Mouse (Mus musculus): Measurements from ENCODE around the gene Clcn1. TPM values are rescaled to one million over a fixed set of nuclear protein-coding genes. Genes with fewer than 3 reads are reported as not detected.

Gene Clcn1
- polyA plus RNA-seq, 1 experiment from 2014 or later = 0.29 TPM

- H3K9me3 ChIP-seq (replicated peaks; ENCODE audit: low read length) = no peaks in the 10 kb centered on the region
- no peaks in the 10 kb centered on the region for H3K27me3 ChIP-seq (ENCODE audit: insufficient read depth, low read length)
- no peak overlapping the region for H3K4me2 ChIP-seq (ENCODE audit: low read length)
- H3K4me3 ChIP-seq (replicated peaks; ENCODE audit: low read depth, low read length) = no peak overlapping the region
- H3K27ac ChIP-seq = no peak overlapping the region
- no peak for DNase-seq (ENCODE audit: low spot score)
- H3K9ac ChIP-seq (ENCODE audit: low read depth, low read length) = no peak overlapping the region
- WGBS = 90% methylated on average over 4 of the region's 4 CpGs
- TF ChIP-seq CTCF (IDR thresholded peaks at IDR 0.05; ENCODE audit: low read depth) = no peak
- no peaks in the 10 kb centered on the region for H3K36me3 ChIP-seq (ENCODE audit: insufficient read depth, low read length)
- no peaks in the 10 kb centered on the region for H3K4me1 ChIP-seq (replicated peaks; ENCODE audit: insufficient read depth, low read length)
- no peak for ATAC-seq (replicated peaks; ENCODE audit: low FRiP score, low read depth)
Observed at GRCm38 (mm10) chr6:42251791-42252190, 34.7 kb upstream of the Clcn1 start.

GRCm38 (mm10) chr6:42253103-42253502 is 33.4 kb upstream of the Clcn1 start:
- Histone ChIP-seq H3K4me2 (ENCODE audit: low read length) (no peak overlapping the region), H3K9me3 (replicated peaks; ENCODE audit: low read length) (no peaks in the 10 kb centered on the region), H3K4me3 (replicated peaks; ENCODE audit: low read depth, low read length) (no peak overlapping the region), H3K9ac (ENCODE audit: low read depth, low read length) (no peak overlapping the region), H3K27ac (no peak overlapping the region), H3K27me3 (ENCODE audit: insufficient read depth, low read length) (no peaks in the 10 kb centered on the region), H3K4me1 (replicated peaks; ENCODE audit: insufficient read depth, low read length) (no peaks in the 10 kb centered on the region), H3K36me3 (ENCODE audit: insufficient read depth, low read length) (no peaks in the 10 kb centered on the region)
- TF ChIP-seq CTCF (IDR thresholded peaks at IDR 0.05; ENCODE audit: low read depth) = no peak
- 79% methylated on average over 2 of the region's 2 CpGs for WGBS
- no peak for ATAC-seq (replicated peaks; ENCODE audit: low FRiP score, low read depth)
- no peak for DNase-seq (ENCODE audit: low spot score)

GRCm38 (mm10) chr6:42257303-42257863 is 29.1 kb upstream of the Clcn1 start:
- H3K27me3 ChIP-seq (ENCODE audit: insufficient read depth, low read length) = no peaks in the 10 kb centered on the region
- DNase-seq (ENCODE audit: low spot score) (peak; percentile 70), ATAC-seq (replicated peaks; ENCODE audit: low FRiP score, low read depth) (0 out of 2 replicates have a peak, but pooled peaks have one; percentile 43)
- peak; percentile 75 for TF ChIP-seq CTCF (IDR thresholded peaks at IDR 0.05; ENCODE audit: low read depth)
- H3K4me1 ChIP-seq (replicated peaks; ENCODE audit: insufficient read depth, low read length) = no peaks in the 10 kb centered on the region
- H3K36me3 ChIP-seq (ENCODE audit: insufficient read depth, low read length) = no peaks in the 10 kb centered on the region
- H3K4me3 ChIP-seq (replicated peaks; ENCODE audit: low read depth, low read length) = no peak overlapping the region
- WGBS = 16% methylated on average over 11 of the region's 11 CpGs
- no peak overlapping the region for H3K9ac ChIP-seq (ENCODE audit: low read depth, low read length)
- H3K27ac ChIP-seq = no peak overlapping the region
- H3K4me2 ChIP-seq (ENCODE audit: low read length) = no peak overlapping the region
- no peaks in the 10 kb centered on the region for H3K9me3 ChIP-seq (replicated peaks; ENCODE audit: low read length)

GRCm38 (mm10) chr6:42260430-42260829 is 26.1 kb upstream of the Clcn1 start:
- Histone ChIP-seq H3K4me2 (ENCODE audit: low read length) (no peak overlapping the region), H3K27ac (no peak overlapping the region), H3K9ac (ENCODE audit: low read depth, low read length) (no peak overlapping the region), H3K36me3 (ENCODE audit: insufficient read depth, low read length) (no peaks in the 10 kb centered on the region), H3K4me1 (replicated peaks; ENCODE audit: insufficient read depth, low read length) (no peaks in the 10 kb centered on the region), H3K9me3 (replicated peaks; ENCODE audit: low read length) (no peaks in the 10 kb centered on the region), H3K27me3 (ENCODE audit: insufficient read depth, low read length) (no peaks in the 10 kb centered on the region), H3K4me3 (replicated peaks; ENCODE audit: low read depth, low read length) (no peak overlapping the region)
- DNase-seq (ENCODE audit: low spot score) = no peak
- TF ChIP-seq CTCF (IDR thresholded peaks at IDR 0.05; ENCODE audit: low read depth) = no peak
- 50% methylated on average over 6 of the region's 6 CpGs for WGBS
- ATAC-seq (replicated peaks; ENCODE audit: low FRiP score, low read depth) = no peak

GRCm38 (mm10) chr6:42261524-42262170 is 24.8 kb upstream of the Clcn1 start, which contains the start of gene Tmem139:
TSS of gene Tmem139 (plus strand) at chr6:42261970.
- H3K9me3 ChIP-seq (replicated peaks; ENCODE audit: low read length) = no peaks in the 10 kb centered on the region
- H3K36me3 ChIP-seq (ENCODE audit: insufficient read depth, low read length) = no peaks in the 10 kb centered on the region
- H3K27me3 ChIP-seq (ENCODE audit: insufficient read depth, low read length) = no peaks in the 10 kb centered on the region
- H3K9ac ChIP-seq (ENCODE audit: low read depth, low read length) = peak within 1 kb of the TSS; percentile 42; the same call in 1 of the 2 replicates
- peak within 1 kb of the TSS; percentile 62 for H3K27ac ChIP-seq
- WGBS = 16% methylated on average over 20 of the region's 20 CpGs
- H3K4me1 ChIP-seq (replicated peaks; ENCODE audit: insufficient read depth, low read length) = 0 out of 2 replicates have a peak, but pooled peaks cover 3% of the 10 kb centered on the region
- peak within 1 kb of the TSS; percentile 29 for H3K4me3 ChIP-seq (replicated peaks; ENCODE audit: low read depth, low read length)
- TF ChIP-seq CTCF (IDR thresholded peaks at IDR 0.05; ENCODE audit: low read depth) = no peak
- DNase-seq (ENCODE audit: low spot score) (peak; percentile 36), ATAC-seq (replicated peaks; ENCODE audit: low FRiP score, low read depth) (no peak)
- peak within 1 kb of the TSS; percentile 56 for H3K4me2 ChIP-seq (ENCODE audit: low read length)

GRCm38 (mm10) chr6:42264626-42265312 is 21.7 kb upstream of the Clcn1 start, which contains the start of gene Casp2:
TSS of gene Casp2 (plus strand) at chr6:42264985.
- Histone ChIP-seq H3K4me1 (replicated peaks; ENCODE audit: insufficient read depth, low read length) (0 out of 2 replicates have a peak, but pooled peaks cover 3% of the 10 kb centered on the region), H3K9me3 (replicated peaks; ENCODE audit: low read length) (no peaks in the 10 kb centered on the region), H3K27ac (peak within 1 kb of the TSS; percentile 90), H3K27me3 (ENCODE audit: insufficient read depth, low read length) (no peaks in the 10 kb centered on the region), H3K4me2 (ENCODE audit: low read length) (peak within 1 kb of the TSS; percentile 71), H3K36me3 (ENCODE audit: insufficient read depth, low read length) (peaks cover 17% of the 10 kb centered on the region), H3K4me3 (replicated peaks; ENCODE audit: low read depth, low read length) (peak within 1 kb of the TSS; percentile 81), H3K9ac (ENCODE audit: low read depth, low read length) (peak within 1 kb of the TSS; percentile 89)
- peak; percentile 99 for ATAC-seq (replicated peaks; ENCODE audit: low FRiP score, low read depth)
- DNase-seq (ENCODE audit: low spot score) = peak; percentile 100
- WGBS = under 1% methylated on average over 48 of the region's 51 CpGs
- TF ChIP-seq CTCF (IDR thresholded peaks at IDR 0.05; ENCODE audit: low read depth) = peak; percentile 98

All from kidney, postnatal 0 days (tissue).